Mouse (Mus musculus): ENCODE results near the gene Serpinh1.

The Serpinh1 gene

DNA sequence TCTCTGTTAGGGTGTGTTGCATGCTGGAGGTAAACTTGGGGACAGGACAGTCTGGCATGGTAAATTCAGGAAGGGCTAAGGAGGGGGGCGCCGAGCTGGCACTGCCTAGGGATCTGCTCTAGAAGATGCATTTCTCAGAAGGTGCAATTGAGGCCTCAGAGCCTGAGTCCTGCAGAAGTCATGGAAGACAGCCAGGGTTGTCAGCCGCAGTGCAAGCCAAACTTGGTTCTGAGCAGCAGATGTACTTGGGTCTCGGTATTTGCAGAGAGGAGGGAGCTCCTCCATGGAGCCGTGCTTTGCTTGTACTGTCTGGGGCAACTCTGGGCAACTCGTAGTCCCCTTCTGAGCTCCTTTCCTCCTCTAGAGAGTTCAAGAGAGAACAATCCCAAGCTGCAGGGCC, 26.9 kb downstream of the Serpinh1 start:
- no peak for DNase-seq (ENCODE audit: low read depth, low spot score)

DNA sequence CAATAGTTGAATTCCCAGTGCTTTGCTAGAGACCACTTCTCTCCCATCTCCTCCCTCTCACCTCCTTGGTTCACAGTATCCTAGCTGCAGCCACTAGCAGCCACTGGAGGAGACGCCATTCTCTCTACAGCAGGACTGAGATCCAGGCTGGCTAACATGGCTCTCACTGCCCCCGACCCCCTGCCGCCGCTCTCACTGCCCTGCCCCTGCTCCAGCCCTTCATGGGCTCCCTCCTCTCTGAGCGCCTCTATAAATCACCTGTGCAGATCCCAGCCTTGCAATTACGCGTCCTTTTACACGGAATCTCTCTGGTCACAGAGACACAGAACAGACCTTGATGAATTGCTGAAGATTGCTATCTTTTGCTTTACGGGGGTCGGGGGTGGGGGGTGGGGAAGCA, 28.2 kb downstream of the Serpinh1 start:
- no peak for DNase-seq (ENCODE audit: low read depth, low spot score)

DNA sequence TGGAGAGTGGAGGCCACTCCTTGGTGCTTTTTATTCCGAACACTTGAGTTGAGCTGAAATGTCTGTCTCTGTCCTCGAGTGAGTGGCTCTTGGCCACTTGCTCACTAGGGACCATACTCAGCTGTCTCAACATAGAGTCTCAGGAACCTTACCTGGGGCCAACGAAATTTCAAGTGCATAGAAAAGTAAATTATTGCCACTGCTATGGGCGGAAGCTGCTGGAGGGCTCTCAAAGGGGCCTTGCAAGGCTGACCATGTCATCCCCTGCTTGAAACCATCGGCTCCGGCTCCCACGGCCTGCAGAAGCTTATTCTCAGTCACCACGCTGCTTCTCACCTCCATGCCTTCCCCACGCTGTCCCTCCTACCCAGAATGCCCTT, 29.7 kb downstream of the Serpinh1 start:
- DNase-seq (ENCODE audit: low read depth, low spot score): no peak

GRCm38 (mm10) chr7:99322691-99323320, 30.2 kb downstream of the Serpinh1 start:
- no peak for DNase-seq (ENCODE audit: low read depth, low spot score)

- peak; percentile 33 for DNase-seq (ENCODE audit: low read depth, low spot score)
Measured at GRCm38 (mm10) chr7:99320524-99320923, 32.5 kb downstream of the Serpinh1 start.

GRCm38 (mm10) chr7:99317475-99317874, 35.6 kb downstream of the Serpinh1 start:
- no peak for DNase-seq (ENCODE audit: low read depth, low spot score)

GRCm38 (mm10) chr7:99316207-99316606, 36.8 kb downstream of the Serpinh1 start:
- DNase-seq (ENCODE audit: low read depth, low spot score): peak; percentile 59

DNA sequence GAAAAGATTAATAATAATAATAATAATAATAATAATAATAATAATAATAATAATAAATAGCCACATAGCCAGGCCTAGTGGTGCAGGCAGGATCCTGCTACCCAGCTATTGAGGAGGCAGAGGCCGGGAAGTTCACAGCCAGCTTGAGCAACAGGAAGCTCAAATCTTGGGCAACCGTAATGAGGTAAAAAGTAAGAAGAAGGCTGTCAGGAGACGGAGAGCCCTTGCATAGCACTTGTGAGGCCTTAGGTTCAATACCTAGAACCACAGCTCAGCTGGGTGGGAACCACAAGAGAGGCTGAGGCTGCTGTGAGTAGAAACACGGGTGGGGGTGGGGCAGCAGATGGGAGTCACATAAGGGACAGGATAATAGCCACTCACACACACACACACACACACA, 38.5 kb downstream of the Serpinh1 start:
- no peak for DNase-seq (ENCODE audit: low read depth, low spot score)

DNA sequence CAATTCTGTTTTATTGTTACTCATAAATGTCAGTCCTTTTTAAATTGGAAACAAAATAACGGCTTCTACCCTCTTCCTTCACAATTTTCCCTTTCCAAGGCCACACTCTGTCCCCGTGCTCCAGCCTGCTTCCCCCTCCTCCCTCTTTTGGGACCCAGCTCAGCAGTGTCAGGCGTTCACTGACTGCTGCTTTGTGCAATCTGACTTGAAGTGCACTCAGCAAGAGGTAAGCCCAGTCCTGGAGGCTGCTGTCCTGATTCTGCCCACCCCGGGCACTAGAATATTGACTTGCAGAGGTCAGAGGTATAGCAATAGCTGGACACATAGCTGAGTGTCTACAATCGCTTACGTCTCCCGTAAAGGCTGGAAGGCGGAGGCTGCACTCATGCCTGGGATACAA, 39.8 kb downstream of the Serpinh1 start:
- no peak for DNase-seq (ENCODE audit: low read depth, low spot score)

DNA sequence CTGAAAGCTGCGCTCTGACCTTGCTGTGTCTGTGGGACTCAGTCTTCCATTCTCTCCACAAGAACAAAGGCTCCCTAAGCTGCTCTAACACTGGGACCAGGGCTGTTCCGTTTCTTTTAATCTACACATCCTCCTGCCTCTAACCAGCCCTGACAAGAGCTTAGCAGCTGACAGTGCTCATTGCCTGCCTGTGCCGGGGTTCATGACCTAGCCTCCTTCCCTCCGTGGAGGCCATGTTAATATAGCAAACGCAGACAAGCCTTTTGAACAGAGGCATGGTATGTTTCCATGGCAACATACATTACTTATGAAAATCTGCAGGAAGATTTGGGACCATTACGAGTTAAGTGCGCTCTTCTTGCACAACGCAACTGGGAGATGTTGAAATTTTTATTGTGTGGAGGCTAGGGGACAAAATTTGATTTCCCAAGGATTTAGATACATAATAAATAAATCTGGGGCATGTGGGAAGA, 40.3 kb downstream of the Serpinh1 start:
- DNase-seq (ENCODE audit: low read depth, low spot score): peak; percentile 9

DNA sequence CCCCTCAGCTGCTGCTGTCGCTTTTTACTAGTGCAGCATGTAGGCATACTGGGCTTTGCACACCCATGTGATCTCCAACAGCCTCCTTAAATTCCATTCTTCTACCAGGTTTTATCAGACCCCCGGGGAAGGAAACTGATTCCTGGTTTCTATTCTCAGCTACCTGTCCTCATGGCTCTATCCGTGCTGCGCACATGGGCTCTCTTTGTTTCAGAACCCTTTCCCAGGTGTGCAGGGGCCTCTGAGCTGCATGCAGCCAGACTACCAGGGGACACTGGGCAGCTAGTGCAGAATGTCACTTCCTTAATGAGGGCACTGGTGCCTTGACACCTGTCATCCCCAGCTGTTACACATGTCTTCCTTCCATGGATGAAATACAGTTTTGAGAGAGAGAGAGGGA, 41.0 kb downstream of the Serpinh1 start:
- no peak for DNase-seq (ENCODE audit: low read depth, low spot score)

DNA sequence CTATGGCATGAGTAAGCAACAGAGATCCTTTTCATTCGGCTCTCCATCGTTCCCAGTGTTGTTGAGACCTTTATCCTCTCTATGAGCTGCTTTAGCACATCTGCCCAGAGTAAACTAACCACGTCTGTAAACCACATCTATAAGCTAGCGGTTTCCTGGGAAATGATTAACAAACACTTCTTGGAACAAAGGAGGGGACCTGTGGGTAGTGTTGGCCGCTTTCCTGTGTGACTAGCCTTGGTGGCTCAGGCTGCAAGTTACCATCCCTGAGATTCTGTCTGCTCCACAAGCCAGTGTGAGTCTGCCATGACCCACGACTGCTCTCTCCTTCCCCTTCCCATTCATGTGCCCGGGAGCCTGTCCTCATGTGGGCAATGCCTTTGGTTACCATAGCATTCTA, 41.6 kb downstream of the Serpinh1 start:
- DNase-seq (ENCODE audit: low read depth, low spot score): no peak

GRCm38 (mm10) chr7:99306640-99307039, 46.4 kb downstream of the Serpinh1 start:
- DNase-seq (ENCODE audit: low read depth, low spot score): no peak

- DNase-seq (ENCODE audit: low read depth, low spot score): no peak
Measured at GRCm38 (mm10) chr7:99305688-99306087, 47.4 kb downstream of the Serpinh1 start.

DNA sequence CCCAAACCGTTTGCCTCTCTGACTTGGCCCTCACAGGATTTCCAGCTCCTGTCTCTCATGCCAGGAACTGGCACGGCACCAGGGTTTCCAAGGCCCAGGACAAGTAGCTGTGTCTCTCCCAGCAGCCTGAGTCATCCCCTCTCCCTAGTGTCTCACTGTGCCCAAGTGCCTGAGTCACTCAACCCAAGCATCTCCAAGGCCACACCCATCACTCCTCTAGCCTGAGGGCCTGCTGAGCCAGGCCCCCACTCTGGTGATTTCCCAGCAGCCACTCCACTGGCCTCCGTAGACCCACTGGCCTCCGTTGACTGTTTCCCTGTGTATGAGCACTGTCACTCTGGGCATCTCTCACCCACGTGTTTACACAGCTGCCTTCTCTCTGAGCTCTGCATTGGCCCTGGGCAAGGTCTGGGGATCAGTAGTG, 48.1 kb downstream of the Serpinh1 start:
- peak; percentile 54 for DNase-seq (ENCODE audit: low read depth, low spot score)

DNA sequence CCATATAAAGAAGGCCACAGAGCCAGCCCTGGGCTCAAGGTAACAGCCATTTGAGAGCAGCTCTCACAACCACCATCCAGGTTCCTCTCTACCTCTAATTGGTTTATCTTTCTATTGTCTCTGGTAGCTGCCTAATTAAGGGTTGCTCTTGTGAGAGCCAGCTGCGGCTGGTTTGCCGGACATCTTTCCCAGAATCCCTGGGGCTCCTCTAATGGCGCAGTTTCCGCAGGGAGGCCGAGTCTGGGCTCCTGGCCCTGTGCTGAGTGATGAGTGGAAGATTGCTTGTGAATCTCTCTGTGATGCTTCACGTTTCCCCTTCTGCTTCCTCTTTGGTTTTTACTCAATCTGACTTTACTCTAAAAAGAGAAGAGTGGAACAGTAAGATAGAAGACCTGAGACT, 49.0 kb downstream of the Serpinh1 start:
- DNase-seq (ENCODE audit: low read depth, low spot score): peak; percentile 56

DNA sequence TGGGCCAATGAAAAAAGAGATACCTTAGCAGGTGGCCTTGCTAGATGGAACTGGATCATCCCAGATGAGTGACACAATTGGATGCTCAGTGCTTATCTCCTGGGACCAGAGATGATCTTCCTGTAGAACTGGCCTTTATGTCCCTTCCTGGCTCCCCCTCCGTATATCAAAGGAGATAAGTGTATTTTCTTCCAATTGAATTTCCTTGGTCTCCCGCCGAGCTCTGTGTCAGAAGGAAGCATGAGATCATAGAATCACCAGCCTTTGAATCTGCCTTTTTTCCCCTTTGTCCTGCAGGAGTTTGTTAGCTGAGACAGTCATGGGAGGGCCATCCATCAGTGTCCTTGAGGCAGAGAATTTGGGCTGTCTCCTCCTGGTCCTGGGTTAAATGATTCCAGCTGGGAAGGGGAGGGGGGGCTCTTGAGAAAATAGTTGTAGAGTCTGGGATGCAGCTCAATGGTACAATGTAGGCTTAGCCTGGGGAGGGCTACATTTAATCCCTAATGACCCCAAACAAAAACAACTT, 52.3 kb downstream of the Serpinh1 start:
- DNase-seq (ENCODE audit: low read depth, low spot score): no peak
